Mouse (Mus musculus) stomach, postnatal 0 days (tissue): ENCODE results near the gene Psmd7.

ENCODE experiments used
- CTCF ChIP-seq: IDR thresholded peaks from 2 replicates; pipeline ENCODE4 v1.5.1; 2016; ENCODE audit warnings: antibody characterized with exemption, low read depth, mild to moderate bottlenecking, moderate library complexity
- EP300 ChIP-seq: optimal IDR thresholded peaks from 2 replicates; pipeline ENCODE3; 2016; ENCODE audit warnings: antibody characterized with exemption

DNA sequence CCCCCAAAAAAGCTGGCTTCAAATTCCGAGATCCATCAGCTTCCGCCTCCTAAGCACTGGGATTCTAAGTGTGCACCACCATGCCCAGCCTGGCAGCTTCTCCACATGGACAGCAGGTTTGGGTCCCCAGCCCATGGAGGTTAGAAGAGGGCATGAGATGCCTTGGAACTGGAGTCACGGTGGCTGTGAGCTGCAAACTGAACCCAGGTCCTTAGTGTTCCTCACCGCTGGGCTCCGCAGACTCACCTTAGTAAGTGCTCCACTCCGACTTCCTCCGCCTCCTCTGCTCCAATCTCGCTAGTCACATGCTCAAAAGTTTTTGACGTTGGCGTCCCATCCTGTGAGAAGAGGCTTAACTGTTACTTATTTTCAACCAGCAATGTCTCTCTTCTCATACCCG, 6.1 kb downstream of the Psmd7 start:
- TF ChIP-seq EP300 = no peak
- no peak for TF ChIP-seq CTCF
